8 mouse cellular contexts compared by ENCODE assay signal in the genomic region with DNA sequence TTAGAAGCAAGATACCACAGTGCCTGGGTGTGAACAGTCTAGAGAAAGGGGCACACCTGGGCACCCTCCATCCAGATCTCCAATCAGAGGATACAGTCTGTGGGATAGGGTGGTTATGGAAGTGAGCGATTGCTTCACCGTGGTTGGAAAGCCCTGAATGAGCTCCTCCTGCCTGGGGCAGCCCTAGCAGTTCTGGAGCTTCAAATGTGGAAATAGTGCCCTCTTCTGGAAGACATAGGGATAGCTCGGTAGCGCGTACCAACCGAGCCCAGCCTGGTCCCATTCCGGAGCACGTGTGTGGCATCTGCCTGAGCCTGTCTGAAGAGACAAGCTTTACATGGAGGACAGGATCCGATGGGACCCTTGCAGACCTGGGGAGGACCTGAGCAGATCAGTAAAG. TPM values are rescaled to one million over a fixed set of nuclear protein-coding genes. Genes with fewer than 3 reads are reported as not detected.
DNase-seq lines count a peak whose midpoint lies in the region; ATAC-seq and TF ChIP-seq lines count a peak whose summit lies in the region.

No protein-coding gene starts in this region.

- in situ Hi-C loops in ES-E14 (cut with MboI; ENCODE audit: low sequenced_read_pairs in 2 of 2, unreplicated experiment in 2 of 2), result loop anchor here in 1 of 2 experiments (10.0 kb wide), 1 partner anchor 126 kb away; no protein-coding TSS in a partner anchor

- no peaks in the 10 kb centered on the region; the same call in 1 of the 2 replicates for H3K36me3 ChIP-seq in ES-E14 (ENCODE audit: control insufficient read depth, insufficient read depth, low read length, poor library complexity, severe bottlenecking)
- H3K36me3 ChIP-seq in forebrain, embryonic 14.5 days (ENCODE audit: control insufficient read depth, insufficient read depth, low read length), result no peaks in the 10 kb centered on the region
- no peaks in the 10 kb centered on the region for H3K36me3 ChIP-seq in liver, embryonic 14.5 days (replicated peaks; ENCODE audit: control insufficient read depth, insufficient read depth, low read depth)
- H3K36me3 ChIP-seq in neural tube, embryonic 12.5 days, result no peaks in the 10 kb centered on the region
- H3K36me3 ChIP-seq in stomach, embryonic 16.5 days (ENCODE audit: control insufficient read depth, insufficient read depth, low read length), result no peaks in the 10 kb centered on the region

- TF ChIP-seq EP300 in liver, embryonic 14.5 days (IDR thresholded peaks at IDR 0.05; ENCODE audit: low read depth), result no peak

- peak; percentile 80 for ATAC-seq in forebrain, embryonic 14.5 days
- ATAC-seq in liver, embryonic 14.5 days (ENCODE audit: insufficient read depth), result peak; percentile 72
- ATAC-seq in neural tube, embryonic 12.5 days (ENCODE audit: low FRiP score, low read depth), result peak; percentile 59
- ATAC-seq in stomach, embryonic 16.5 days (ENCODE audit: insufficient read depth, low FRiP score), result peak; percentile 82

- TF ChIP-seq CTCF in liver, embryonic 14.5 days (IDR thresholded peaks at IDR 0.05; ENCODE audit: low read depth), result peak; percentile 94

- H3K4me1 ChIP-seq in ES-E14 (ENCODE audit: control insufficient read depth in 2 of 2, insufficient read depth in 2 of 2, low read length in 2 of 2, poor library complexity in 1 of 2), result no peaks in the 10 kb centered on the region; a peak in 1 of 4 replicates
- no peaks in the 10 kb centered on the region for H3K4me1 ChIP-seq in forebrain, embryonic 14.5 days (ENCODE audit: control insufficient read depth, insufficient read depth, low read length)
- H3K4me1 ChIP-seq in liver, embryonic 14.5 days (replicated peaks; ENCODE audit: control insufficient read depth in 2 of 2, insufficient read depth in 2 of 2, low read length in 1 of 2), result no peaks in the 10 kb centered on the region
- H3K4me1 ChIP-seq in neural tube, embryonic 12.5 days, result no peaks in the 10 kb centered on the region
- no peaks in the 10 kb centered on the region for H3K4me1 ChIP-seq in stomach, embryonic 16.5 days (ENCODE audit: control insufficient read depth, insufficient read depth, low read length)

- peak overlapping the region; percentile 69; the same call in 1 of the 2 replicates for H3K9ac ChIP-seq in ES-E14 (ENCODE audit: insufficient read depth, low read depth, low read length, poor library complexity, severe bottlenecking)
- H3K9ac ChIP-seq in forebrain, embryonic 14.5 days (ENCODE audit: low read length), result no peak overlapping the region
- no peak overlapping the region for H3K9ac ChIP-seq in liver, embryonic 14.5 days (replicated peaks)
- H3K9ac ChIP-seq in neural tube, embryonic 12.5 days, result no peak overlapping the region
- no peak overlapping the region for H3K9ac ChIP-seq in stomach, embryonic 16.5 days (ENCODE audit: low read length)

- no peak overlapping the region for H3K27ac ChIP-seq in ES-E14 (ENCODE audit: insufficient read depth, low read depth, low read length, poor library complexity, severe bottlenecking)
- H3K27ac ChIP-seq in forebrain, embryonic 14.5 days (ENCODE audit: low read depth, low read length), result no peak overlapping the region
- no peak overlapping the region for H3K27ac ChIP-seq in liver, embryonic 14.5 days
- no peak overlapping the region for H3K27ac ChIP-seq in neural tube, embryonic 12.5 days
- no peak overlapping the region for H3K27ac ChIP-seq in stomach, embryonic 16.5 days (ENCODE audit: low read length)

- DNase-seq in ES-E14 (ENCODE audit: low read depth, low spot score), result peak; percentile 81
- peak; percentile 43 for DNase-seq in cerebellum, adult 11 months
- peak; percentile 85 for DNase-seq in forebrain, embryonic 14.5 days (ENCODE audit: low spot score)
- DNase-seq in heart, postnatal 10 days, result peak; percentile 86 to 90
- peak; percentile 77 to 79 for DNase-seq in kidney, postnatal 36 days
- peak; percentile 40 to 49 (median 47) for DNase-seq in liver, embryonic 14.5 days (ENCODE audit: low read depth in 3 of 3, low spot score in 3 of 3)

- no peaks in the 10 kb centered on the region for H3K27me3 ChIP-seq in forebrain, embryonic 14.5 days (replicated peaks; ENCODE audit: control insufficient read depth, insufficient read depth, low read length)
- no peaks in the 10 kb centered on the region for H3K27me3 ChIP-seq in liver, embryonic 14.5 days (ENCODE audit: control insufficient read depth, insufficient read depth, low read length)
- no peaks in the 10 kb centered on the region for H3K27me3 ChIP-seq in neural tube, embryonic 12.5 days (replicated peaks)
- H3K27me3 ChIP-seq in stomach, embryonic 16.5 days (ENCODE audit: control insufficient read depth, insufficient read depth, low read length), result no peaks in the 10 kb centered on the region

- H3K4me3 ChIP-seq in ES-E14 (ENCODE audit: insufficient read depth in 1 of 2, low read depth in 1 of 2, low read length in 2 of 2, poor library complexity in 1 of 2, severe bottlenecking in 1 of 2), result no peak overlapping the region
- H3K4me3 ChIP-seq in forebrain, embryonic 14.5 days (ENCODE audit: low read depth, low read length), result no peak overlapping the region
- H3K4me3 ChIP-seq in liver, embryonic 14.5 days (ENCODE audit: insufficient read depth in 1 of 2, low read depth in 2 of 2, low read length in 2 of 2), result no peak overlapping the region
- H3K4me3 ChIP-seq in neural tube, embryonic 12.5 days, result no peak overlapping the region
- H3K4me3 ChIP-seq in stomach, embryonic 16.5 days (replicated peaks; ENCODE audit: low read length), result no peak overlapping the region

- no peaks in the 10 kb centered on the region for H3K9me3 ChIP-seq in ES-E14 (ENCODE audit: control insufficient read depth, insufficient read depth, low read depth, low read length)
- H3K9me3 ChIP-seq in forebrain, embryonic 14.5 days (replicated peaks; ENCODE audit: control insufficient read depth, low read length), result no peaks in the 10 kb centered on the region
- H3K9me3 ChIP-seq in liver, embryonic 14.5 days (ENCODE audit: control insufficient read depth, low read length), result no peaks in the 10 kb centered on the region
- no peaks in the 10 kb centered on the region for H3K9me3 ChIP-seq in neural tube, embryonic 12.5 days
- no peaks in the 10 kb centered on the region for H3K9me3 ChIP-seq in stomach, embryonic 16.5 days (replicated peaks; ENCODE audit: control insufficient read depth, low read length)

- no peak overlapping the region for H3K4me2 ChIP-seq in forebrain, embryonic 14.5 days (ENCODE audit: low read length)
- no peak overlapping the region for H3K4me2 ChIP-seq in liver, embryonic 14.5 days (ENCODE audit: low read depth)
- no peak overlapping the region for H3K4me2 ChIP-seq in neural tube, embryonic 12.5 days (replicated peaks)
- H3K4me2 ChIP-seq in stomach, embryonic 16.5 days (ENCODE audit: low read depth, low read length), result no peak overlapping the region

- 2% methylated on average over 9 of the region's 9 CpGs for WGBS in forebrain, embryonic 14.5 days
- 4% methylated on average over 9 of the region's 9 CpGs for WGBS in liver, embryonic 14.5 days (ENCODE audit: insufficient replicate concordance)
- 3% methylated on average over 9 of the region's 9 CpGs for WGBS in neural tube, embryonic 12.5 days
- WGBS in stomach, embryonic 16.5 days, result 6% methylated on average over 9 of the region's 9 CpGs

- intact Hi-C loops in heart, postnatal 10 days (cut with DNase I), result loop anchor here (1.0 to 5.0 kb wide), 2 partner anchors 76 to 130 kb away; no protein-coding TSS in a partner anchor

TF ChIP-seq in ES-E14, 5 proteins besides CTCF, POLR2A, EP300 and RAD21:
- TF ChIP-seq ZC3H11A (IDR thresholded peaks at IDR 0.05; ENCODE audit: borderline replicate concordance, low read depth, low read length) (no peak), CHD2 (IDR thresholded peaks at IDR 0.05; ENCODE audit: low read depth, low read length) (no peak), MAFK (IDR thresholded peaks at IDR 0.05; ENCODE audit: insufficient read depth, low read depth, low read length) (no peak), HCFC1 (IDR thresholded peaks at IDR 0.05; ENCODE audit: borderline replicate concordance, insufficient read depth, low read length) (no peak), ZNF384 (IDR thresholded peaks at IDR 0.05; ENCODE audit: low read depth, low read length) (no peak)
TF ChIP-seq in ES-E14: peak in this region for 0.

RNA-seq across cellular contexts. Expression of gene Grhl1, which starts 28.7 kb away (rescaled TPM):
- 4.6 and 6.0 TPM in 2 replicates for total RNA-seq in ES-E14 (2012; rRNA removed)
- polyA plus RNA-seq in forebrain, embryonic 14.5 days (2014; fragmentation: Nextera tagmentation; extraction: Ambion mirVana), result 0.72 and 0.79 TPM in 2 replicates
- under 1 TPM; 0.22 to 0.65 TPM for total RNA-seq in heart, postnatal 10 days (2021)
- polyA plus RNA-seq in liver, embryonic 14.5 days (2012; rRNA removed), result 0.37 and 0.45 TPM in 2 replicates
- polyA plus RNA-seq in liver, embryonic 14.5 days (2014; fragmentation: Nextera tagmentation; extraction: Ambion mirVana), result 0.20 and 0.43 TPM in 2 replicates
- polyA plus RNA-seq in neural tube, embryonic 12.5 days (2016; fragmentation: Nextera tagmentation; extraction: Ambion mirVana), result 0.50 and 0.55 TPM in 2 replicates
- polyA plus RNA-seq in stomach, embryonic 16.5 days (2015; fragmentation: Nextera tagmentation; extraction: Ambion mirVana), result 16.3 and 26.5 TPM in 2 replicates

RNA-seq across cellular contexts. Expression of gene Klf11, which starts 50.3 kb away (rescaled TPM):
- 7.3 and 9.7 TPM in 2 replicates for total RNA-seq in ES-E14 (2012; rRNA removed)
- polyA plus RNA-seq in forebrain, embryonic 14.5 days (2014; fragmentation: Nextera tagmentation; extraction: Ambion mirVana), result 14.8 and 17.0 TPM in 2 replicates
- total RNA-seq in heart, postnatal 10 days (2021), result 10 to 100 TPM; 25.5 to 37.3 TPM
- 5.4 TPM in 2 replicates for polyA plus RNA-seq in liver, embryonic 14.5 days (2012; rRNA removed)
- polyA plus RNA-seq in liver, embryonic 14.5 days (2014; fragmentation: Nextera tagmentation; extraction: Ambion mirVana), result 6.9 and 7.7 TPM in 2 replicates
- polyA plus RNA-seq in neural tube, embryonic 12.5 days (2016; fragmentation: Nextera tagmentation; extraction: Ambion mirVana), result 15.5 and 16.3 TPM in 2 replicates
- 12.8 TPM in 2 replicates for polyA plus RNA-seq in stomach, embryonic 16.5 days (2015; fragmentation: Nextera tagmentation; extraction: Ambion mirVana)
